Mouse (Mus musculus): ENCODE data around the gene Fam122a.

The Fam122a gene

DNA sequence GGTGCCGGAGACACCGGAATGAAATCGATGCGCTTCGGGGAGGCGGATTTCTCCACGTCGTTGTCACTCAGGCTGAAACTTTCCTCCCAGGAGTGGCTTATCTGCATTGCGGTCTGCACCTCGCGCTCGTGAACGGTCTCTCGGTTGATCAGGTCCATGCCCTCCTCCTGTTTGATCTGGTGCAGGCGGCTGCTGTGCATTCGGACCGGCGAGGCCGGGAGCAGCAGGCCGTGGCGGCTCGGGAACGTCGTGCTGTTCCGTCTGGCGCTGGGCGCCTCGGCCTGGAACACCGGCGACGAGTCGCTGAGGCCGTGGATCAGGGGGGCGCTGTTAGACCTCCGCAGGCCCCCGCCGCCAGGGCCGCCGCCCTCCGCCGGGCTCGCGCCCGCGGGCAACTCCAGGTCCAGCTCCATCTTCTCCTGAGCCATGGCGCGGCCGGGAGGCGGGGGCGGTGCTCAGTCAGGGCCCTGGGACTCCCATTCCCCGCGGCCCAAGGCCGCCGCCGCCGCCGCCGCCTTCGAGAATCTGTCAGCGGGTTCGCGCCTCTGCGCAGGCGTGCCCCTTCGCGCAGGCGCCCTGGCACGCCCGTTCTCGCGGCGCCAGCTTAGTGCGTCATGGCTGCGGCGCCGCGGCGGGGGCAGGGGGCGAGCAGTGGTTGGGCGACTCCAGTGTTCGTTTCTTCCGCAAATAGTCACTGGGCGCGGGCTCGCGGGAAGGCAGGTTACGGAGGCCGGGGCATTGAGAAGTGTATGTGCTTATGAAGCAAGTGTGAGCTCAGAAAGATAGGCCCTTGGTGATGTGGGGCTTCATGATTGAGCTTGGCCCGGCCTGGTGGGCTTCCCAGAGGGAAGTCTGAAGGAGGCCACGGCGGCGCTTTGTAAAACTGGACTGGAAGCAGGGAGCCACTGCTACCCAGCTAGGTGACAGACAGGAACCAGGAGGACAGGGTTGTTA lies at the start of gene Fam122a:
Gene Fam122a (minus strand): TSS at position 428 of the 954 bp plus-strand sequence.
- peak; percentile 91 for DNase-seq

DNA sequence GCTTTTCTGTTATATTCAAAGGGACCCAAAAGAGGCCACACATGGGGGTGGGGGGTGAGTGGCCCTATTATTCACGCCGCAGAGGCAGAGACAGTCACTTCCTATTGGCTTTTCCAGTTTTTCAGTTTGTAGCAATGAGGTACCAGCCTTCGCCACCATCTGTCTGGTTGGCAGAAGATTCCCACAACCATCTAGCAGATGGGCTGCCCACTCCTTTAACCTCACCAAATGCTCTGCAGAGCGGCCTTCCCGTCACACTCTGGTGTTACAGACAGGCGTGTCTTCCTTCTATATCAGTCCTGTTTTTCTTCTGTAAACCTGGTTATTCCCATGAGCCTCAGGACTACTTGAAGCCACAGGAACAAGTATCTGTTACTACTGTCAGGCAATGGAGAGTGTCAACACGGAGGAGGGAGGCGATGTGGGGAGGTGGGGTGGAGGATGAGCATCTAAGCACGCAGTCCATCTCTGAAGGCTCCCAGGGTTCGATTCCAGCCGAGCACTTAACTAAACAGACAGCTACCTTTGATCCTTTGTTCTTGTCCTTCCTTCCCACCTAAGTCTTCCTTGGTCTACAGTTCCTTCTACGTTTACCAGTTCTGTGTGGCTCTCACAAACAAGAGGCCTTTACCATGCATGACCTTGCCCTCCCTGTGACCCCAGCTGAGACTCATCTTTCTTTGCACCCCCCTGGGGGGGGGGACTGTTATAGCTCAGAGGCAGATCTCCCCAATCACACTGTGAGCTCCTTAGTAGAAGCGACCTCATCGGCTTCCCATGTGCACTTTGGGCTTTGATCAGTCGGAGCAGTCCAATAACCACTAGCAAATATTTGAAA lies 46.5 kb upstream of the Fam122a start:
- DNase-seq, result peak; percentile 76

DNA sequence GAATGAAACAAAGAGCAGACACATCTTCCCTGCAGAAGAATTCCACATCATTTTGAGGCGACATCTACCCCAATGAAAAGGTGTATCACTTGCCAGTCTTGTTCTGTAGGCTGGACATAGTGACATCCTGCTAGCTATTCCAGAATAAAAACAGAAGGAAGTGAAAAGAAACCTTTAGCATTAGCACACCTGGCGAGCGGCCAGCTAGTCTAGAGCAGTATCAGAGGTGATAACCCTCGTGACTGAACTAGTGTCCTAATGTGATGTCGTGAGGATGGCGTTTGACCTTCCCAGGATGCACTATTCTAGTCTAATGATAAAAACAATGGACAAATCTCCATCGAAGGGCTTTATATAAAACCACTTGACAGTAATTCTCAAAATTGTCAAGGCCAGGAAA lies 44.8 kb upstream of the Fam122a start:
- no peak for DNase-seq

DNA sequence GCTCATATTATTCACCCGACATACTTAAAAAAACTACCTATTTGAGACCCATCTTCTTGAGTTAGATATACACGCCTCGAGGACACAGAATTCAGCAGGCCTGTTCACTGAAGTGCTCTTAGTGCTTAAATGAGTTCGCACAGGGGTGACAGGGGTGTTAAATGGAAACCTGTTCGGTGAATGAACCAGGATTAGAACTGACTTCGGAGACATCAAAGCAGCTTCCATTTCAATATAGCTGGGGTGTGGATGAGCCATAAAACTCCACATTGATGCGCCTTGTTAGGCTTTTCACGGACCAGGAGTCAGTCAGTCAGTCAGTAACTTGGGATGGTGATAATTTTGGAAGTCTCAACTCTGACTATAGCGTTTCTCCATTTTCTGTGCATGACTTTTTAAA lies 44.0 kb upstream of the Fam122a start:
- no peak for DNase-seq

DNA sequence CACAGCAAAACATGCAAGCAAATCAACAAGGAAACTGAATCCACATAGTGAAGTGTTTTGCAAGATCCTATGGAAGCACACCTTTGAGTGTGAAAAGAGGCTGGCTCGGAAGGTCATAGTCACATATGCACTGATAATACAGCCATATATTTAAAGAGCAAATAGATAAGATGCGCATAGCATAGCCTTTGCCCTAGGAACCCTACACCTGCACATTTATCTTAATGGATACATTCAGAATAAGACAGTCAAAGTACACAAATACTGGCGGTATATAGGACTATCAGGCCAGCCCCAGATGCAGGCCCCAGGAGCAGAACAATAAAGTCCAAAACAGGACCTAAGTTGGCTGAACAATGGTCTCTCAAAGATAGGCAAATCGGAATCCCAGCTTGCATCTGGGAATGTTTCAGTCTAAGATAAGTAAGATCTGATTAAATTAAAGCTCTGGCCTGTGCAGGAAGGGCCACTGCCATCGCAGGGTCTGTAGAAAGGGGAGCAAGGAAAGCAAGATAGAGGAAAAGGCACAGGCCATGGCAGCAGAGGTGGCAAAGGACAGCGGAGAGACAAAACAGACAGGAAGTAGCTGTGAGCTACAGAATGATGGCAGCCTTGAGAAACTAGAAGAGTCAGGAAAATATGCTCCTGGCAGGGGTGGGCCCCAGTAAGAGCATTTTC lies 42.7 kb upstream of the Fam122a start:
- no peak for DNase-seq

DNA sequence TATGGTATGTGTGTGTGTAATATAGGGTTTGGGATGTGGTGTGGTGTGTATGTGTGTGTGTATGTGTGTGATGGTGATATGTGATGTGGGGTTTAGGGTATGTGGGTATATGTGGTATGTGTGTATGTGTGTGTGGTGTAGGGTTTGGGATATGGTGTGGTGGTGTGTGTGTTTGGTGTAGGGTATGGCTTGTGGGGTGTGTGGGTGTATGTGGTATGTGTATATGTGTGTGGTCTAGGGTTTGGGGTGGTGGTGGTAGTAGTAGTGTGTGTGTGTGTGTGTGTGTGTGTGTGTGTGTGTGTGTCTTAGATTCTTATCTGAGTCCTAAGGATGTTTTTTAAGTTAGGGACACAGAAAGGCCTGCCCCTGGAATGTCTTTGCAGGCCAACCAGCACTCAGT lies 41.2 kb upstream of the Fam122a start:
- DNase-seq, result no peak

DNA sequence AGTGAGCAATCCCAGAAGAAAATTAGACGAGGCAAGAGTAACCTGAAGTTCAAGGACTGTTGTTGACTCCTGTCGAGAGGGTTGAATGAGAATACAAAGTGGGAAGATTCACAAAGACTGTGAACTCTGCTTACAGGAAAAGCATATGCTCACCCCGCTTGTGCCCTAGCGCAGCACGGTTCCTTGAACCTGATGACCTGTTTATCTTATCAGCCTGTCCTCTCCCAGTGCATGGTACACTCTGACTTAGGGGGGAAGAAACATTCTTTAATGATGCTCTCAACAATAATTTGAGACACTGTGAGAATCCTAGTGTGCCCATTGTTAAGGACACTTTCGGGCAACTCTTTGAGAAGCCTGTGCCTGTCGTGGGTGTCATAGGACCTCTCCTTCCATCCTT lies 39.9 kb upstream of the Fam122a start:
- no peak for DNase-seq

DNA sequence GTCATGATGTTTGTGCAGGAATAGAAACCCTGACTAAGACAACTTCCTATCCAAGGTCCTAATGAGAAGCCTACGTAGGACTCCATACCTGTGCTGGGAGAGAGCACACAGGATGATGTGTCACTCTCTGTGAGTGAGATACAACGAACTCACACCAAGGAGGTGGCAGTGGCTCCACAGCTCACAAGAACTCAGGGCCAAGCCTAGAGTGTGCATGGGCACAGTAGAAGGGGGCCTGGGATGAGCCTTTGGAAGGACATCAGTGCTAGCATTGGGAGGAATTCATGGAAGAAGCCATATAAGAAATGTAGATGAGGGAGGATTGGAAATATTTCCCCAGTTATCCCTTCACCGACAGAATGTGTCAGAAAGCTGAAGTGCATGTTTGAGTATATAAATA lies 38.8 kb upstream of the Fam122a start:
- no peak for DNase-seq

DNA sequence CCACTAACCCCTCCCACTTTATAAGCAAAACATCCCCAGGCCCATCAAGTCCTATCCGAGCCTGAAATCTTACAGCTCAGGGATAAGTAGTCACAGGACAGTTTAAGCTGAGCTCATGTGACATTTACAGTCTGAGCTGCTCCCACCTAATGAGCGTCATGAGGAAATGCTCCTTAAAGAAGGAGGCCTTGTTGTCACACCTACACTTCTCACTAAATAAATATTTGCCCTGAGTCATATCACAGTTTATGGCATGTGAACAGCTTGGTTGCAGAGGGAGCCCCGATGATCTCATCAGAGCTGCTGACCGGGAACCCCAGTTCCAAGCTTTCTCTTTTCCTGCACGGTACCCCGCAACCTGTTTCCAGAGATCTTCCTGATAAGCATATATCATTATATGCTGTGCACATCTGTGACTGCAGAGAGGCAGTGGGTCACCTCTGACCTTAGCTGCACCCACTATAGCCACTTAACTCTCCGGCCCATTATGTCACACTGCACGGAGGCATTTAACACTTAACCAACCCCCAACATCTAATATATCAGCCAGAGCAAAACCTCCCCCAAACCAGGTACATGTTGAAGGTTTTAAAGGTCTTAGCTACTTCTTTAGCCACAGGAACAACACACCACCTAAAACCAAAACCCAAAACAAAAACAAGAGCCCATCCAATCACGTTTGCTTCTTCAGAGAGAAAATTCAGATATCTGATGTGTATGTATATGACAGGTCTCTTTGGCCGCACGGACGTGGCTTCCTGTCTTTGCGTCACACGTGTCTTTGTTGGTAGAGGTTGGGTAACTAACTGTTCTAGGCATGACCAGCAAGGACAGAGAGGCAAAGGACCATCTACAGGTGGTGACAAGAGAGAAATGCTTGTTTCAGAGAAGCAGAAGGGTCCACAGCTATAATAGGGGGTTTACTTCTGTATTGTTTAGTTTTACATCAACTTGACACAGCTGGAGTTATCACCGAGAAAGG lies 37.8 kb upstream of the Fam122a start:
- no peak for DNase-seq

DNA sequence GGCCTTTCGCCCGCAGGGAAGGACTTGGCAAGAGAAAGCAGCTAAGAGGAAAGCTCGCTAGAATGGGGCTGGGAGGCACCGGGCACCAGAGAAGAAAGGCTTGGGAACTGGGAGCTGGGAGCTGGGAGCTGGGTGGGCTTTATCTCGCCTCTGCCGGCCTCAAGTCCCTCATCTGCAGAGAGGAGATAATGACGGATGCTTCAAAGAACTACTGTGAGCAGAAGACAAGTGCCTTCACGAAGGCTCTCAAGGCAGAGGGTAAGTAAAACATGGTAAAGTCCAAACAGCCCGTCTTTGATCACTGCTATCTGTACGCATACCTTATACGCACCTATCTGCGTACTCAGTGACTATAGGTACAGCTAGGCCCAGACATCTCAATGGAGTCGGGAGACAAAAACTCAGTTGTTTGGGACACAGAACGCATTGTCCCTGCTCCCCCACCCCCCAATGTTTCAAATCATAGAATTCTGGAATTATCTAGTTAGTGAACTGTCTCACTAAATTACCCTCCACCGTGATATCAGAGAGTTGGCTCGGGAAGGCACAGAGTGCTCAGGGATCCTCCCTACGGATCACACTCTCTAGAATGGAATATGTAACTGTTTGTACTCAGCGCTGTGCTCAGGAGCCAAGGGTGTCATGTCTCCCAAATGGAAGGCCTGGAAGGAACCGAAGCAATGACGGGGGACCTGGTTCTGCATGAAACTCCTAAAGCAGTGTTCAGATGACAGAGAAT lies 36.1 kb upstream of the Fam122a start:
- no peak for DNase-seq

DNA sequence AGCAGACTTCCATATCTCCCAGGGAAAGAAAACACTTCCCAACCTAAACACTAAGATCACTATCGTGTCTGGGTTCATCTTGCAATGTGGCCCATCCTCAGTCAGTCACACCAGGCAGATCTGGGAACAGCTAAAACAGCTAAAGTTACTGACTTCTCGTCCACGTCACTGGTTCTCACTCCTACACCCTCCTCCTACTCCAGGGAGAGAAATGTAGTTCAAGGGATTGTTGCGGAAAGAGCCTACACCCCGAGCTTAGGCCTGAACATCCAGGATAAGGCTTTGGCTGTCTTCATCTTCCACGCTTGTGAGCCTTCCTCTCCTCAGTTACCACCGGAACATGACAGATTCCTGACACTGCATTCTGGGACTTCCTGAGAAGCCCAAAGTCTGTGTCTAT lies 34.8 kb upstream of the Fam122a start:
- DNase-seq, result peak; percentile 31

DNA sequence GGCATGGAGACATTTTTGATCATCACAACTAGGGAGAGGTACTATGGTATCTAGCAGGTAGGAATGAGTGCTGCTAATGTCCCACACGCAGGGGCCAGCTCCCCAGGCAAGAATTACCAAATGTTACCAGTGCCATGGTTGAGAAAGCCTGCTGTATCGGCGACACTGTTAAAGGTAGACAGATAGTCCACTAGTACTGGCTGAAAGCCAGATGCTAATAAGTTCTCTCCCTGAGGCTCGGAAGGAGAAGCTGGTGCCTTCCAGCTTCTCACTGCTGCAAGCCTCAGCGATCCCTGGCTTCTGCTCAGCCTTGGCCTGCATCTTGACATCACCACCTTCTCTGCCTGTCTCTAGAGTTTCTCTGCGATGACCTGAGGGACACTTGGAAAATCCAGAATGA lies 32.2 kb upstream of the Fam122a start:
- DNase-seq, result no peak

DNA sequence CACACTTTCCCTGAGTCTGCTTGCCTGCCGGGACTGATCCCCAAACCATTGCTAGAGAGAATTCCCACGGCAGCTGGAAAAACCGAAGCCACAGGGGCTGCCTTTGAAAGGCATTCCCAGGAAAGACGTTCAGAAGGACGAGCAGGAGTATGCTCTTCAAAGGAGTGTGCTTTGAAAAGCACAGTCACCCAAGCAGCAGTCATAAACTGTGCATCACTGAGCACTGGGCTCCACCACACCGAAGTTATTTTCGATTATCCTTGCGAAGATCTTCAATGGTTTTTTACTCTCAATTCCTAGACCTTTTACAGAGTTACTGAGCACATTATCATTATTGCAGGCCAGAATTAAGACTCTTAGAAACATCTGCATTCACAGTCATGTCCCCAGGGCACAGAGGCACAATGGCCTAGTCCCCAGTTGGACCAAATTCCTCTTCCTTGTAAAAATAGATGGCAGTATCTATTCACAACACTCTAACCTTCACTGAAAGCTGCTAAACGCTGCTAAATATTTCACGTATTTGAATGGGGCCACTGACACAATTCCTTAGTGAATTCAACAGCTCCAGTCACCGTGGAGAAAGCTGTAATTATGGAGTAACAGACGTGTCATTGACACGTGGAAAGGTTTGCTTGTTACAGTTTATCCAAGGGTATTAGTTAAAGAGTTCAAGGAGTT lies 31.1 kb upstream of the Fam122a start:
- DNase-seq, result no peak

DNA sequence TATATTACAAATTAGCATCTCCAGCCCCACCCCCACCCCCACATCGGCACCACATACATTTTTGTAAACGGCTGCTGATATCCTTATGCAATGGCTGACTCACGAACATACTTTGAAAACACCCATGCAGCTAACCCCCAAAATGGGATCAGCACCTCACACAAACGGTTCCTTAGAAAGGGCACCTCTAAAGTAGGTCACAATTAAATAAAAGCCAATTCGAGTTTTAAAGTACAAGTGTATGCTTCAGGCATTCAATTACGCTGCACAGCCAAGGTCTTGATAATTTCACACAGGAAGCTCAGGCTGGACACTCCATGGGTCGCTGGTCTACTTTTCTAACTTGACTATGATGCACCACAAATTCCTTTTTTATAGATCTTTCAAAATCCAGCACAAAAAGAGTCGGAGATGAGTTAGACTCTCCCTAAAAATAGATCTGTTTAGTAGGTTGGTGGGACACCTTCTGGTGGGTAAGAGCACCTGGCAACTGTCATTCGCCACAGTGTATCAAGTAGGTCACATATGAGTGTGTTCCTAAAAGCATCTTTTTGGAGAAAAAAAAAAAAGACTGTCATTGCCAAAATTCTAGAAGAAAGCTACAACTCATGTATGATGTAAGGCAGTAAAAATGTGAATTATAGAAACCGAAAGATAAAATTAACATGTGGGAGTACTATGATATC lies 25.7 kb upstream of the Fam122a start:
- no peak for DNase-seq

DNA sequence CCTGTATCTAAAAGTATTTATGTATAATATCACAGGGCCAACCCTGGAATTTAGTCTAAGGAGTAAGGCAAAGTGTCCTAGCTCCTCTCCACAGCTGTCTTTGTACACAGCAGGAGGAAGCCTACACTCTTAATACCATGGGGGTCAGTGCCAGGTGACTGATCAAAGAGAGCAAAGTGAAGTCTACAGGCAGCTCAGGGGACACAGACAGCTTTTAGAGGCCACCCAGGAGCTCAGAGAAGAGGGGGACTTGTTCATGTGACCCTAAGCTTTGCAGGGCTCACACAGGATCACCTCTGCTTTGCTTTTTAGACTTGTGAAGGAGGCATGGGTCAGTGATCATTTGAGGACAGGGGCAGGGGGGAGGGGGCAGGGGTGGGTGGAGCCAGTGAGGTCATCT lies 24.4 kb upstream of the Fam122a start:
- no peak for DNase-seq

DNA sequence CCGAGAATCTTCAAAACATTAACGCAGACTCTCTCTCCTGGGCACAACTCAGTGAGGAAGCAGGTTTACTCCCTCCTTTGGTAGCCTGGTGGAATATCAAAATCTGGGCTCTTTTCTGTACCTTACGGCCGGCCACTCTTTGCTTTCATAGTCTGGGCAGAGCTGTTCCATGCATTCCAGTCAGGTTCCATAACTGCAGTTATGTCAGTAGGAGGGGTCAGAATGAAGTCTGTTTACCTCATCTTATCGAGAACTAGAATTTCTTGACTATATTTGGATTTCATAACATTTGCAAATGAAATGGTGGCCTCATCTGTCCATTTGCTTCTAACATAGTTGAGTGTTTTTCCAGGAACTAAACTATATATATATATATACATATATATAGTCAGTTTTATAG lies 23.3 kb upstream of the Fam122a start:
- no peak for DNase-seq

DNA sequence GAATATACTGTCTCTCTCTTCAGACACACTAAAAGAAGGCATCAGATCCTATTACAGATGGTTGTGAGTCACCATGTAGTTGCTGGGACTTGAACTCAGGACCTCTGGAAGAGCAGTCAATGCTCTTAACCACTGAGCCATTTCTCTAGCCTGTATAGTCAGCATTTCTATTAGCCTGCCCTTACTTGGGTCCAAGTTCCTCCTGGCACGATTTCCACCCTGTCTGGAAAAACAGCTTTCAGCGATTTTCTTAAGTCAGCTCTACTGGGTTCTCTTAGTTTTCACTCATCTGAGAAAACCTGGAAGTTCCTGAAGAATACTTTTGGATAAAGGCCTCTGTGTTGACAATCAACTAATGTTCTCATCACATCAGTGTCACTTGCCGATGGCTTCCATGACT lies 22.1 kb upstream of the Fam122a start:
- DNase-seq, result no peak

DNA sequence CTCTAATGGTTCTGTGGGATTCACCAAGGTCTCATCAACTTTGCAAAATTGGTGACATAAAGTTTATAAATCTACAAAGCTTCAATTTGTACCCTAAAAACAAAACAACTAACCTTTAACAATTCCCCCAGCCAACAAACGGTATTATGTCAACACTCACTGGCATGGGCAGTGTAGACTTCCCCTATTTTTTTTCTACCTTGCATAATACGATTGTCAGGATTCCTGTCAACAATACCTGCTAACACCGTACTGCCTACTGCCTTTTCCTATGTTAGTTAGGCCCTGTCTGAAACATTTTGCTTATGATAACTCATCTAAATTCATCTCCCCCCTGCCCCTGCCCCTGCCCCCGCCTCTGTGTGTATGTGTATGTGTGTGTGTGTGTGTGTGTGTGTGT lies 16.7 kb upstream of the Fam122a start:
- no peak for DNase-seq

DNA sequence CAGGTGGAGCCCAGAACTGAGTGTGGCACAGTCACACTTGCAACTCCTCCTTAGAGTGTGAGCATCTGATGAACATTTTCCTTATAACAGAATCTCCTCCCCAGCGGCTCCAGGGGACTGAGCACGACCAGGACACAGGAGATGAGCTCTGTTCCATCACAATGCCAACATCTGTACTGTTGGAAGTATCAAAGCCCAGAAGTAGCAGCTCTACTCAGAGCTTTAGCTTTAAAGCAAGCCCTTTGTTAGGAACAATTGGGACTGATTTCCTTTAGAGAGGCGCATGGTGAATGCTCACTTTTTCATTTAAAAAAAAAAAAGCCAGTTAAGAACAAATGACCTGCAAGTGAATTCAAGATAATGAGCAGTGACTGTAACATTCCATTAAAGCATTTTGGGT lies 14.7 kb upstream of the Fam122a start:
- no peak for DNase-seq

DNA sequence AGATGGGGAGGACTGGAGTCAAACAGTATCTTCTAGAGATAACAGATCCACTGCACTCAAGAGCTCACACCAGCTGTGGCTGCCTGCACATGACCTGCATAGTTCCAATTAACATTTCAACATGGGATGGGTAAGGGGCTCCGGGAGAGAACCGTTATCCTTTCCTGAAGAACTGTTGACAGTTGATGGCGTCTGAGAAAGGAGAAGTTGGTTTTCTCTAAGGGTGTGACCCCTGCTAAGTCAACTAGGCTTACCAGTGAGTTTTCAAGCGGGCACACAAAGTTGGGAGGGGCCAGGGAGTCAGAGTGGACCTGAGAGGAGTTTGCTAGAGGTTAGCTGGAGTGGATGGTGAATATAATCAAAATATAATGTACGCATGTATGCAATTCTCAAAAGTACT lies 13.1 kb upstream of the Fam122a start:
- no peak for DNase-seq
